Mouse (Mus musculus): ENCODE data around the gene Fbln2.

DNA sequence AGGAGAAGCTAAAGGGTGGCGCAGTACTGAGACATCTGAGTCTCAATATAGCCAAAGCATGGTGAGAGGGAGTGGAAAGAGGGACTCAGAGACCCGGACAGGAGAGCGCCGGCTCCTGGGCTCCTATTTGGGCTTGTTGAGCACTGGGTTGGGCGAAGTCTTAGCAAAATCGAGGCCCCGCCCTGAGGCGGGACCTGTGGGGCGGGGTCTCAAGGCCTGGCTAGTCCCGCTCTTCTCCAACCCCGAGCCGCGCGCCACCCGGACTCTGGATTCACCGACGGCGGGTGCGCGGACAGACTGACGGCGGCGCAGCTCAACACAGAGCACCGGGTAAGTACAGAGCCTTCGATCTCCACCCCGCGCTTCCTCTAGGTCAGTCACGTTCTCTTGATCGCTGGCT is 316 bp downstream of the Fbln2 start:
- TF ChIP-seq CTCF (IDR thresholded peaks at IDR 0.05; ENCODE audit: low read depth, low read length) (no peak), GATA1 (IDR thresholded peaks at IDR 0.05; ENCODE audit: borderline replicate concordance, low read length) (no peak), TAL1 (conservative IDR thresholded peaks at IDR 0.05; ENCODE audit: low read depth, low read length) (no peak), POLR2AphosphoS5 (IDR thresholded peaks at IDR 0.05; ENCODE audit: insufficient replicate concordance, low read depth, low read length) (no peak), GATA2 (IDR thresholded peaks at IDR 0.05; ENCODE audit: borderline replicate concordance, low read depth, low read length) (no peak)
